Mouse (Mus musculus): ENCODE measurements around the gene Olfr1115. TPM values are rescaled to one million over a fixed set of nuclear protein-coding genes. Genes with fewer than 3 reads are reported as not detected.
"Not testable (repeated sequence)": the region's sequence is repeated elsewhere in the genome, so short reads cannot be mapped to it uniquely, and the experiment has no call there.

Gene Olfr1115
- total RNA-seq (2021), result not detected
- long read RNA-seq, experiment 1, result 0 reads
- long read RNA-seq, experiment 2, result 0 reads

DNA sequence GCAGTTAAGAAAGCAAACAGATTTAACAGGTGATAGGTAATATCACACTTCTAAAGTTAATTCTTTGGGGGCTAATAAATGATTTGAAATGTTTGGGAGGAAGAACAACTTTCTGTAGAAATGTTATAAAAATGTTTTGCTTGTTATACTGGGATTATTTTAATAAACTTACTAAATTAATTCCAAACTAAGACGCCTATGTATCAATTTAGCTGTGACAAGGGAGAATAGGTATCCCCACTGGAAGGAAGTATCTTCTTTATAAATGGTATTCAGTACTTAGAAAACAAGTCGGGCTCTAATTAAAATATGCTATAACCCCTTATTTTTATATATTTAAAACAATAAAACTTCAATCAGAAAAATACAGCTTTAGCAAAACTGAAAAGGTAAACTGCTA, at the start of gene Olfr1115:
Gene Olfr1115 (plus strand): TSS at position 301 of the 400 bp plus-strand sequence.
- DNase-seq, result no peak

- no peak for DNase-seq
Observed at GRCm38 (mm10) chr2:87208670-87209069, 39.1 kb upstream of the Olfr1115 start, which contains the start of gene Olfr1113. Gene Olfr1113, plus strand, starts transcription at chr2:87208970.

DNA sequence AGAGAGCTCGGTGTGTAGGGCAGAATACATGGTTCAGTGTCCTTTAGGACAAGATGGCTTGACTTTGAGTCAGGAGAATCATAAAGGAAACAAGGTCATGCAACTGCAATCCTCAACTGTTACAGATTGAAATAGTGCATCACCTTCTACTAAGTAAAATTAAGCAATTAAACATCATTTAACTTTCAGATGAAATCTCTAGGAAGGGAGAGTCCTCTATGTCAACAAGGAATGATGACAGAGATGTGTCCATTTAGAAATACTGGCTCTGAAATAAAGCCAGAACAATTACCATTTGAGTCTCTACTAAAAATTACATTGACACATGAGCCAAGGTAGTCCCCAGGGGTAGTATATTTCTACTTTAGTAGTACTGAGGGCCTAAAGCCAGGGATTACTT, 19.4 kb downstream of the Olfr1115 start, which contains the start of gene Olfr1116:
Gene Olfr1116 (plus strand): TSS at position 301 of the 400 bp plus-strand sequence.
- DNase-seq, result no peak

DNA sequence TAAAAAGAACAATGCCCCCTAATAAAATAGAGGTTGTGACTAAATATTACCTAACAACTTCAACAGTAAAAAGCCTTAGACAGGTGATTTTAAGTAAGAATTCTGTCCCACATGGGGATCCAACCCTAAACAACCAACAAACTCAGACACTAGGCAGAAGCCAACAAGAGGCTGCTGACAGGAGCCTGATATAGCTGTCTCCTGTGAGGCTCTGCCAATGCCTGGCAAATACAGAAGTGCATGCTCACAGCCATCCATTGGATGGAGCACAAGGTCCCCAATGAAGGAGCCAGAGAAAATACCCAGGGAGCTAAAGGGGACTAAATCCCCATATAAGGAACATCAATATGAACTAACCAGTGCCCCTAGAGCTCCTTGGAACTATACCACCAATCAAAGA, 46.2 kb downstream of the Olfr1115 start:
- not testable (repeated sequence) for DNase-seq

Small RNA genes within 50 kb of the gene (microRNA-seq; reads per million reads assigned to microRNA genes)
- 0 reads per million in 2 experiments for gene Gm27438

Other genes with a start within 250 kb of the Olfr1115 start
- not detected for gene Olfr1102, start 249.6 kb upstream of the Olfr1115 start, total RNA-seq (2021)
- not detected for gene Olfr1104, start 220.9 kb upstream of the Olfr1115 start, total RNA-seq (2021)
- not detected for gene Olfr1105, start 211.5 kb upstream of the Olfr1115 start, total RNA-seq (2021)
- gene Olfr1106, start 195.7 kb upstream of the Olfr1115 start, total RNA-seq (2021), result not detected
- not detected for gene Olfr1107, start 172.2 kb upstream of the Olfr1115 start, total RNA-seq (2021)
- not detected for gene Olfr1109, start 152.0 kb upstream of the Olfr1115 start, total RNA-seq (2021)
- not detected for gene Olfr259, start 133.4 kb upstream of the Olfr1115 start, total RNA-seq (2021)
- gene Olfr1110, start 107.7 kb upstream of the Olfr1115 start, total RNA-seq (2021), result not detected
- gene Olfr1111, start 95.4 kb upstream of the Olfr1115 start, total RNA-seq (2021), result not detected
- not detected for gene Olfr1112, start 60.2 kb upstream of the Olfr1115 start, total RNA-seq (2021)
- gene Olfr1113, start 39.0 kb upstream of the Olfr1115 start, total RNA-seq (2021), result not detected
- gene Olfr1116, start 19.5 kb downstream of the Olfr1115 start, total RNA-seq (2021), result not detected
- gene Olfr1118, start 59.6 kb downstream of the Olfr1115 start, total RNA-seq (2021), result not detected
- gene Olfr1120, start 106.8 kb downstream of the Olfr1115 start, total RNA-seq (2021), result not detected
- not detected for gene Olfr1121, start 121.9 kb downstream of the Olfr1115 start, total RNA-seq (2021)
- not detected for gene Olfr1122, start 137.8 kb downstream of the Olfr1115 start, total RNA-seq (2021)
- gene Olfr1123, start 168.6 kb downstream of the Olfr1115 start, total RNA-seq (2021), result not detected
- not detected for gene Olfr1124, start 182.3 kb downstream of the Olfr1115 start, total RNA-seq (2021)
- gene Olfr1126, start 205.9 kb downstream of the Olfr1115 start, total RNA-seq (2021), result not detected
- not detected for gene Pramel7, start 249.1 kb downstream of the Olfr1115 start, total RNA-seq (2021)

Data from gastrocnemius, postnatal 10 days (tissue).